Mouse (Mus musculus): ENCODE measurements at regions not wholly inside any gene's neighbourhood (a gene's known extent, or its start where the extent isn't known, plus 50 kb on each side); places are given as distances from the start of the nearest gene placed in this dataset.
A peak's percentile ranks its signal among the peaks of the same experiment; 100 is the strongest.
"Not testable (repeated sequence)": the region's sequence is repeated elsewhere in the genome, so short reads cannot be mapped to it uniquely, and the experiment has no call there.

- DNase-seq, result peak; percentile 1
Observed at GRCm38 (mm10) chr16:61484315-61484714, 879.0 kb upstream of the Epha6 start.

- no peak for DNase-seq
Observed at GRCm38 (mm10) chr16:61441881-61442280, 836.5 kb upstream of the Epha6 start.

GRCm38 (mm10) chr16:61401261-61401660 lies 795.9 kb upstream of the Epha6 start:
- DNase-seq, result no peak

GRCm38 (mm10) chr16:61381979-61382378 lies 776.6 kb upstream of the Epha6 start:
- DNase-seq, result no peak

GRCm38 (mm10) chr16:61376937-61377336 lies 771.6 kb upstream of the Epha6 start:
- DNase-seq, result not testable (repeated sequence)

All from cerebellum, adult 8-10 months (tissue).